Mouse (Mus musculus): ENCODE measurements around the gene Rhoj.

- TF ChIP-seq CTCF (IDR thresholded peaks at IDR 0.05) (no peak), POLR2A (IDR thresholded peaks at IDR 0.05; ENCODE audit: insufficient read depth, low read depth, low read length) (no peak)
These were observed 13.1 kb downstream of the Rhoj start for GRCm38 (mm10) chr12:75321189-75321588.

Measured in heart, adult 2 months (tissue).